Mouse (Mus musculus): ENCODE data around the gene Serpina3g. TPM values are rescaled to one million over a fixed set of nuclear protein-coding genes. Genes with fewer than 3 reads are reported as not detected.

Gene Serpina3g
- 0.83 TPM for polyA plus RNA-seq (2017; shearing (Covaris generic))

GRCm38 (mm10) chr12:104235915-104236314 is at the start of gene Serpina3g:
Serpina3g (plus strand) TSS chr12:104236245.

GRCm38 (mm10) chr12:104214445-104214753 is 21.6 kb upstream of the Serpina3g start, which contains the start of gene Serpina3f:
Serpina3f (plus strand) TSS chr12:104214544.

GRCm38 (mm10) chr12:104262863-104263262 is 26.8 kb downstream of the Serpina3g start, which contains the start of gene Serpina3i:
Serpina3i (plus strand) TSS chr12:104263122.

Other genes with a start within 250 kb of the Serpina3g start
- gene Serpina11, start 246.3 kb upstream of the Serpina3g start, polyA plus RNA-seq (2017; shearing (Covaris generic)) = not detected
- not detected for gene Serpina9, start 222.5 kb upstream of the Serpina3g start, polyA plus RNA-seq (2017; shearing (Covaris generic))
- gene Serpina12, start 191.8 kb upstream of the Serpina3g start, polyA plus RNA-seq (2017; shearing (Covaris generic)) = not detected
- gene Serpina5, start 135.1 kb upstream of the Serpina3g start, polyA plus RNA-seq (2017; shearing (Covaris generic)) = not detected
- not detected for gene Serpina3a, start 123.5 kb upstream of the Serpina3g start, polyA plus RNA-seq (2017; shearing (Covaris generic))
- not detected for gene Serpina3b, start 108.2 kb upstream of the Serpina3g start, polyA plus RNA-seq (2017; shearing (Covaris generic))
- gene Serpina3c, start 82.4 kb upstream of the Serpina3g start, polyA plus RNA-seq (2017; shearing (Covaris generic)) = not detected
- gene Serpina3f, start 21.7 kb upstream of the Serpina3g start, polyA plus RNA-seq (2017; shearing (Covaris generic)) = not detected
- gene Serpina3i, start 26.9 kb downstream of the Serpina3g start, polyA plus RNA-seq (2017; shearing (Covaris generic)) = not detected
- gene Serpina3j, start 78.3 kb downstream of the Serpina3g start, polyA plus RNA-seq (2017; shearing (Covaris generic)) = not detected
- not detected for gene Serpina3k, start 102.2 kb downstream of the Serpina3g start, polyA plus RNA-seq (2017; shearing (Covaris generic))
- not detected for gene Serpina3m, start 102.2 kb downstream of the Serpina3g start, polyA plus RNA-seq (2017; shearing (Covaris generic))
- not detected for gene Serpina3n, start 170.5 kb downstream of the Serpina3g start, polyA plus RNA-seq (2017; shearing (Covaris generic))
- not detected for gene Gsc, start 237.1 kb downstream of the Serpina3g start, polyA plus RNA-seq (2017; shearing (Covaris generic))

All from naive thymus-derived CD4-positive, alpha-beta T cell, adult 5 months (primary cell).